Mouse (Mus musculus): ENCODE measurements around the gene Gm4881. TPM values are rescaled to one million over a fixed set of nuclear protein-coding genes. Genes with fewer than 3 reads are reported as not detected.

Gene Gm4881
- polyA plus RNA-seq, 1 experiment from 2014 or later: not detected

Small RNA genes lying within 50 kb of the gene (microRNA-seq; reads per million reads assigned to microRNA genes)
- not detected for gene Mir7046
- gene Mir7047: not detected

Other genes with a start within 250 kb of the Gm4881 start
- not detected in 2 replicates for gene BC049730, start 235.3 kb downstream of the Gm4881 start, polyA plus RNA-seq (2016; fragmentation: Nextera tagmentation; extraction: Ambion mirVana)
- not detected in 2 replicates for gene Gm4763, start 217.6 kb downstream of the Gm4881 start, polyA plus RNA-seq (2016; fragmentation: Nextera tagmentation; extraction: Ambion mirVana)
- gene Cd177, start 184.2 kb downstream of the Gm4881 start, polyA plus RNA-seq (2016; fragmentation: Nextera tagmentation; extraction: Ambion mirVana): 0.07 TPM in 1 of 2 replicates, not detected in the other
- not detected in 2 replicates for gene Ceacam10, start 167.3 kb downstream of the Gm4881 start, polyA plus RNA-seq (2016; fragmentation: Nextera tagmentation; extraction: Ambion mirVana)
- gene Gm9844, start 82.3 kb downstream of the Gm4881 start, polyA plus RNA-seq (2016; fragmentation: Nextera tagmentation; extraction: Ambion mirVana): 12.7 and 12.8 TPM in 2 replicates
- gene Lypd4, start 74.6 kb downstream of the Gm4881 start, polyA plus RNA-seq (2016; fragmentation: Nextera tagmentation; extraction: Ambion mirVana): not detected in 2 replicates
- gene Dmrtc2, start 74.4 kb downstream of the Gm4881 start, polyA plus RNA-seq (2016; fragmentation: Nextera tagmentation; extraction: Ambion mirVana): not detected in 2 replicates
- 2,087 and 2,135 TPM in 2 replicates for gene Rps19, start 60.1 kb downstream of the Gm4881 start, polyA plus RNA-seq (2016; fragmentation: Nextera tagmentation; extraction: Ambion mirVana)
- gene Cd79a, start 47.1 kb downstream of the Gm4881 start, polyA plus RNA-seq (2016; fragmentation: Nextera tagmentation; extraction: Ambion mirVana): 0.25 and 0.55 TPM in 2 replicates
- 58.2 and 59.2 TPM in 2 replicates for gene Arhgef1, start 41.6 kb downstream of the Gm4881 start, polyA plus RNA-seq (2016; fragmentation: Nextera tagmentation; extraction: Ambion mirVana)
- gene Rabac1, start 28.3 kb upstream of the Gm4881 start, polyA plus RNA-seq (2016; fragmentation: Nextera tagmentation; extraction: Ambion mirVana): 73.1 and 73.7 TPM in 2 replicates
- gene Atp1a3, start 61.5 kb upstream of the Gm4881 start, polyA plus RNA-seq (2016; fragmentation: Nextera tagmentation; extraction: Ambion mirVana): 6.8 and 9.1 TPM in 2 replicates
- gene Grik5, start 127.9 kb upstream of the Gm4881 start, polyA plus RNA-seq (2016; fragmentation: Nextera tagmentation; extraction: Ambion mirVana): 4.4 and 6.8 TPM in 2 replicates
- gene Zfp574, start 128.1 kb upstream of the Gm4881 start, polyA plus RNA-seq (2016; fragmentation: Nextera tagmentation; extraction: Ambion mirVana): 41.5 and 42.5 TPM in 2 replicates
- 5.5 and 7.0 TPM in 2 replicates for gene Pou2f2, start 235.2 kb upstream of the Gm4881 start, polyA plus RNA-seq (2016; fragmentation: Nextera tagmentation; extraction: Ambion mirVana)

All from forebrain, embryonic 10.5 days (tissue).